Mouse (Mus musculus) ZHBTc4 (cell line): ENCODE measurements at regions not wholly inside any gene's neighbourhood (a gene's known extent, or its start where the extent isn't known, plus 50 kb on each side); places are given as distances from the start of the nearest gene placed in this dataset.

Experiments used
- DNase-seq: peaks from one replicate; pipeline ENCODE4 v3.0.0-alpha.2; 2011; ENCODE audit warnings: low read depth, low spot score

DNA sequence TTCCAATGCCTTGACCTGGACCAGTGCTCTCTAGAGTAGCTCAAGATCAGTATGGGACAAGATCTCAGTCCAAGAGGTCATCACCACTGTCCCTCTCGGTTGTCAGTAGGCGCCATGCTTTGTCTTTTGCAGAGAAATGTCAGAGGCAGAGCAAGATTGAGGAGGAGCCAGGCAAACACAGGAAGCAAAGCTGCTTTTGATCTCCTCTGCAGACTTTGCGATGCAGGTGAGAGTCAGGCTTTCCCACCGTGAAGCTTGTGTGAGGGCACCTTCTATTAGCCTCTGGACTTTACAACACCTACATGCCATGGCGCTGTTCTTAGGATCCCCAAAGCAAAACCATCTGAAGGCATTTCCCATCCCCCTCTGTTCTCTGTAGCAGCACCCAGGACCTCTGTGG lies 68.0 kb upstream of the Ppm1b start:
- DNase-seq: no peak

DNA sequence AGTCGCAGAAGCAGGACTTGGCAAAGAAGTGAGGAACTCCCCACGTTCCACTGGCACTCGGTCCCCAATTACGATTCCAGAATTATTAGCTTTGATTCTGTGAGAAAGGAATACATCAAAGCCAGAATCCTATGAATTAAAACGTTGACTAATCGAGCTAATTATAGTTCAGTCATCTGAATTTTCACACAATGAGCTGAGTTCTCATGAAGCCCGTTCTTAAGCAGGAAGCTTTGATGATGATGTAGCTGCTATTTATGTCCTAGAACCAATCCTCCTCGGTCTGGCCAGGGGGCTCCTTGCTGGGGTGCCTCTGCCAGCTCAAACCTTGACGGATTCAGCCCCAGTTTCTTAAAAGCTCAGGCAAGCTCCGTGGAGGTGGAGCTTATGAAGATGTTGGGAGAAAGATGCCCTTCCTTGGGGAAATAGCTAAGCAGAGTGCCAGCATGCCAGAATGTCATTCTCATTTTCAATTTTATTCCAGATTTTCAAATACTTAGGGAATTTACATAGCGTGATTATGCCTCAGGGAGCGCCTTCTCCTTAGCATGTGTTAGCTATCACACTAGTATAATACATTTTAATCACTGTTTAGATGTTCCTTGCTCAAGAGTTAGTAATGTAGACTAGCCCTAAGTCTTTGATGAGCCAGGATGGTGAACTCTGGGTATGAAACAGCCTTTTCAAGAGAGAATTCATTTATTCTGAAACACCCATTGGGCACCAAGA lies 65.5 kb upstream of the Ppm1b start:
- no peak for DNase-seq

DNA sequence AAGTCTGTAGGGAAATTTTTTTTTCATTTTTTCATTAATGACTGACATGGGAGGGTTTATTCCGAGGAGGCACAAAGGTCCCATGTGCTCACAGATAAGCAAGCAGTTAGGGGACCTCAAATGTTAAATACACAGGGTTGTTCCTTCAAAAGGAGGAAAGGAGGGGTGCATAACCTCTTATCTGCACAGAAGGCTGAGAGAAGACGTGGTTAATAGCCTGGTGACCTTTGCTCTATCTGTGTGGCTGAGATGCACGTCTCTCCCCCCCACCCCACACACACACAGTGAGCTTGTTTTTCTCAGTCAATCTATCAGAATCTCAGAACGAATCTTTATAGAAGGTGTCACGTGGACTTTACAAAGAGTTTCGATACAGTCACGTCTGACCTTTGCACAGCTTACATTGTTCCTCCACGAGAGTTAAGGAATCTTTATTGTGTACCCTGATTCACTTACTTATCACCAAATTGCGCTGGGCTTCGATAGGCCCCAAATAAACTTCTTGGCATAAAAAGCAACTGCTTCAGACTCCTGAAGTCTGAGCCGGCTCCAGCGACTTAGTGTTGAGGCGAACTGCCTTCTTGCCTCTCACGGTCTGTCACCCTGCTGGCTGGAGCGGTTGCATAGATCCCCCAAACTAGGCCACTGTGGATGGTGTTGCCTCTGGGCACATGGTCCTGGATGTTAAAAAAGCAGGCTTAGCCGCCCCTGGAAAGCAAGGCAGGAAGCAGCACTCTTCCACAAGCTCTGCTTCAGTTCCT lies 63.1 kb upstream of the Ppm1b start:
- DNase-seq: no peak

DNA sequence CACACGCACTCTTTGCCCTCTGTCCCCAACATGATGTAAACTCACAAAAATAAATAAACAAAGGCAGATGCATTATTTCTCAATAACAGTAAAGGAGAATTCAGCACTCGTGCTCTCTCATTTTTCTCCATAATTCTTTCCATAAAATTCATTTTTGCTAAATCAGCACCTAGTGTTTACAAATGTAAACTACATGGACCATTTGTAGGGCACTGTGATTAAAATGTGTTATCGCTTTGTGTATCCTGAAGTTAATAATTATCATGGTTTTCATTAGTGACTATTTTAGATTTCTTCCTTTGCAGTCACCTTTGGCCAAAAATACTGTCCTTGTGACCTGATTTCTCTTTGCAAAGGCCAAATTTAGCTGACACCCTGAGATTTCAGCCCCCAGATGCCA lies 61.0 kb upstream of the Ppm1b start:
- DNase-seq: no peak

DNA sequence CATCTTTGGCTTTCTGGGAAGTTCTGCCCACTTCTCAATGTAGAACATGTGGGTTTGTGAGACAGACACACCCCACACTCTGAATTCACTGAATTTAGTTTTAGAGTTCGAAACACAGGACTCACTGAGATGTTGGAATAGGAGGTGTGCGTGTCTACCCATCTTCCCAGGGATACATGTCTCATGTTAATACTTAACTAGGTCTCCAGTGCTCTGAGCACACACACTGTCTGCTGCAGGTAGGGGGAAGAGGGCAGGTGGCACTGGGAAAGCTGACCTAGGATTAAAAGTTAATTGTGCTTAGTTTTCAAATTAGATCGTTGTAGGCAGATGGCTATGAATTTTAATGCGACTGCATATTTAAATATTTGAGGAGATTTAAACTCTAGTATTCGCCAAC lies 60.0 kb upstream of the Ppm1b start:
- DNase-seq: no peak

DNA sequence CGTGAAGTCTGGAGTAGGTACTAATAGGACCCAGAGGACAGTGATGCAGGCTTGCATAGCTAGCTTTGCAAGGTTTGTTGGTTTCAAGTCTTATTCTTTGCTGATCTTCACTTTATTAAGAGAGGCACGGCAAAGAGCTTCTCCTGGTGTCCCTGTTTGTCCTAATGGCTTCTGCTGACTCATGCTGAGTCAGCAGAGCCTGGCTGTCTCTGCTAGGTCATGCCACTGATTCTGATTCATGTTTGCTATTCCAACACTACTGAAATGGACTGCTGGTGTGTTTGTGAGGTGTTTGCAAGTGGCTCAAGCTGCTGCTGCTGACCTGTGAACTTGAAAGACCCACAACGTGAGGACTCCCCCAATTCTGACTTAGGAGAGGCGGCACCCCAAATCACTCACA lies 58.1 kb upstream of the Ppm1b start:
- no peak for DNase-seq

DNA sequence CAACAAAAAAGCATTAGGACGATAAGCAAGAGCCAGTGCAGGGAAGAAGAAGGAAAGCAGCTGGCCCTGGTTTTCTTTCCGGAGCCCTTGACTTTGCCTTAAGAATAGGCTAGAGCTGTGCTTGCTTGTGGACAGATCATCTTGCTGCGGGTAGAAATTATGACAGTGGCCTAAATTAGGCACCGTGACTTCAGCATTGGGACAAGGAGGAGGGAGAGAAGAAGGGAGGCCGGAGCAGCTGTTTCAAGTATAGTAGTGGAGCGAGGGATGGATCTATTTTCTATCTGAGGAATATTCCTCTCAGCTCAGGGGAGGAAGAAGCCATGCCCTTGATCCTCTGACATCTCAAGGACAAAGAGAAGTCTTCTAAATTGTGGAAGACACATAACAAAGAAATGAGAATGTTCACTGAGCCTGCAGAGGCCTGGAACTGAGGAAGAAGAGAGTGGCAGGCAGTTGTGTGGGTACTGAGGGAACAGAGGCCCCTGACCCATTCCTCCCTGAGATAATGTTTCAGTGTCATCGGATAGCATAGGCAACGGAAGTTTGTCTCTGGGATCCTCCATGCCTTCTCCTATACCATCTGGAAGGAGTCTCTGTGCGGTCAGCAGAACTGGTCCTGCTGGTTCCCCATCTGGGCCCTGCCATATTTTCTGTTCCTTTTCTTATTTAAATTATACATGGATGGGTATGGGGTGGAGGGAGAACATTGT lies 52.8 kb upstream of the Ppm1b start:
- DNase-seq: no peak
